Mouse (Mus musculus) adrenal gland, adult 18-20 months (tissue): ENCODE results near the gene Nnat. TPM values are rescaled to one million over a fixed set of nuclear protein-coding genes. Genes with fewer than 3 reads are reported as not detected.

Experiments
- DNase-seq, 2 experiments: peaks; one replicate each; pipeline ENCODE4 v3.0.0; 2021 to 2022; ENCODE audit warnings: low spot score in 2 of 2
- long read RNA-seq, 2 experiments: library from polyadenylated mRNA; stranded (forward); transcript quantifications; one replicate each; pipeline ENCODE4 v2.0.0; 2021
- total RNA-seq, 2 experiments: library from RNA; stranded (reverse); gene quantifications; 1 replicate in 1 of 2; 2 replicates in 1 of 2; pipeline ENCODE4 v1.2.3; 2021

The Nnat gene
- 100 to 1,000 TPM in 1 of 2 experiments, 10 to 100 TPM in 1; 49.7 to 198 TPM for total RNA-seq
- long read RNA-seq, experiment 1, transcript Nnat-205 (2 exons, 1,146 nt): minor isoform, 9 of 41 reads
- long read RNA-seq, experiment 1, transcript Nnat-202 (3 exons, 1,213 nt): major isoform, 21 of 41 reads
- long read RNA-seq, experiment 1, partial matches to known transcripts: 0 of 41 reads
- long read RNA-seq, experiment 1, other reads (novel, unspliced or antisense): 10 of 41 reads
- long read RNA-seq, experiment 2, transcript Nnat-205 (2 exons, 1,146 nt): minor isoform, 7 of 44 reads
- long read RNA-seq, experiment 2, transcript Nnat-202 (3 exons, 1,213 nt): major isoform, 16 of 44 reads
- long read RNA-seq, experiment 2, partial matches to known transcripts: 9 of 44 reads
- long read RNA-seq, experiment 2, other reads (novel, unspliced or antisense): 9 of 44 reads

GRCm38 (mm10) chr2:157559858-157560257 lies at the start of gene Nnat:
TSS of gene Nnat (plus strand) at chr2:157560078.
- no peak for DNase-seq

- DNase-seq: no peak
Observed at GRCm38 (mm10) chr2:157512859-157513258, 47.0 kb upstream of the Nnat start.

GRCm38 (mm10) chr2:157513737-157514208 lies 46.1 kb upstream of the Nnat start:
- no peak for DNase-seq

- no peak for DNase-seq
Observed at GRCm38 (mm10) chr2:157514353-157514752, 45.5 kb upstream of the Nnat start.

GRCm38 (mm10) chr2:157517526-157517925 lies 42.4 kb upstream of the Nnat start:
- no peak for DNase-seq

- no peak for DNase-seq
Observed at GRCm38 (mm10) chr2:157518451-157518850, 41.4 kb upstream of the Nnat start.

GRCm38 (mm10) chr2:157519452-157519851 lies 40.4 kb upstream of the Nnat start:
- DNase-seq: no peak

- DNase-seq: no peak
Observed at GRCm38 (mm10) chr2:157520496-157520895, 39.4 kb upstream of the Nnat start.

- no peak for DNase-seq
Observed at GRCm38 (mm10) chr2:157522556-157522955, 37.3 kb upstream of the Nnat start.

GRCm38 (mm10) chr2:157530056-157530955 lies 29.6 kb upstream of the Nnat start:
- no peak for DNase-seq

- DNase-seq: no peak
Observed at GRCm38 (mm10) chr2:157531681-157532426, 28.0 kb upstream of the Nnat start.

GRCm38 (mm10) chr2:157534163-157534562 lies 25.7 kb upstream of the Nnat start:
- DNase-seq: no peak

- DNase-seq: no peak
Observed at GRCm38 (mm10) chr2:157536476-157537081, 23.3 kb upstream of the Nnat start.

- no peak for DNase-seq
Observed at GRCm38 (mm10) chr2:157537118-157537517, 22.8 kb upstream of the Nnat start.

- DNase-seq: no peak
Observed at GRCm38 (mm10) chr2:157540073-157540952, 19.6 kb upstream of the Nnat start.

GRCm38 (mm10) chr2:157540953-157541569 lies 18.8 kb upstream of the Nnat start:
- DNase-seq: no peak

- DNase-seq: no peak
Observed at GRCm38 (mm10) chr2:157541631-157542030, 18.2 kb upstream of the Nnat start.

- DNase-seq: no peak
Observed at GRCm38 (mm10) chr2:157542415-157542814, 17.5 kb upstream of the Nnat start.

GRCm38 (mm10) chr2:157544333-157544888 lies 15.5 kb upstream of the Nnat start:
- no peak for DNase-seq
